Mouse (Mus musculus): Measurements from ENCODE around the gene Tmem39b. TPM values are rescaled to one million over a fixed set of nuclear protein-coding genes. Genes with fewer than 3 reads are reported as not detected.
A peak's percentile ranks its signal among the peaks of the same experiment; 100 is the strongest.
"Not testable (repeated sequence)": the region's sequence is repeated elsewhere in the genome, so short reads cannot be mapped to it uniquely, and the experiment has no call there.

The Tmem39b gene
- polyA plus RNA-seq, 1 experiment from 2014 or later, result 4.6 TPM

DNA sequence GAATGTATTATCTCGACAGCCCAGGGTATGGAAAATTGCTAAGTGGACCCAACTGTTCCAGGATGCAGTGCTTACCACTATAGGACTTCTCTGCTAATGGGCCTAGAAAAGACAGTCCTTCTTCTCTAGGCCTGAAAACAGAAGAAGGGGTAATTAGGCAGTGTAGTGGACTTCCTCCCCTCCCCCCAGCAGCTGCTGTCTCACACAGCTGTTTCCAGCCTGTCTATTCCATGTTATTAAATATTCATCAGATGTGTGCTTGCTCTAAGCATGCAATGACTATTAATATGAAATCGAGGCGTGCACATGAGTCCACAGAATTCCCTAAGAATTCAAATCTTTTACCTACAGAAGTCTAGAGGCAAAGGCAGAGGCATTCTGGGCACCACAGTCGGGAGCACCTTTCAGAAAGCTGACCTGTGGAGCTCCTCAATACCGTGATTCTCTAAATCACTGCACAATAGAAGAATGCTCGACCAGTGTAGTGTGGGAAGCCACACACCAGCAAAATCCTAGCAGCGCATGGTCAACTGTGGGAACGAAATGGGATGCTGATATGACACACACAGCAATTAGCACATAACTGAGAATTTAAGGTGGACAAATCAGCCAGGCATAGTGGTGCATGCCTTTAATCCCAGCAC is 13.0 kb upstream of the Tmem39b start:
- ATAC-seq, result no peak
- peaks cover 67% of the 10 kb centered on the region for H3K36me3 ChIP-seq (ENCODE audit: control insufficient read depth, insufficient read depth)
- H3K4me1 ChIP-seq (replicated peaks; ENCODE audit: control insufficient read depth, insufficient read depth, low read length), result no peaks in the 10 kb centered on the region
- H3K9me3 ChIP-seq (ENCODE audit: control insufficient read depth), result no peaks in the 10 kb centered on the region
- no peak overlapping the region for H3K4me3 ChIP-seq (ENCODE audit: low read depth, low read length)
- H3K4me2 ChIP-seq (replicated peaks; ENCODE audit: low read depth), result no peak overlapping the region
- H3K27me3 ChIP-seq (replicated peaks; ENCODE audit: control insufficient read depth, insufficient read depth, low read length), result no peaks in the 10 kb centered on the region
- H3K9ac ChIP-seq (ENCODE audit: low read depth, low read length), result no peak overlapping the region
- WGBS, result 82% methylated on average over 8 of the region's 8 CpGs
- peak overlapping the region; percentile 35 for H3K27ac ChIP-seq (ENCODE audit: low read depth, low read length)
- no peak for TF ChIP-seq CTCF (IDR thresholded peaks at IDR 0.05; ENCODE audit: low read depth)

DNA sequence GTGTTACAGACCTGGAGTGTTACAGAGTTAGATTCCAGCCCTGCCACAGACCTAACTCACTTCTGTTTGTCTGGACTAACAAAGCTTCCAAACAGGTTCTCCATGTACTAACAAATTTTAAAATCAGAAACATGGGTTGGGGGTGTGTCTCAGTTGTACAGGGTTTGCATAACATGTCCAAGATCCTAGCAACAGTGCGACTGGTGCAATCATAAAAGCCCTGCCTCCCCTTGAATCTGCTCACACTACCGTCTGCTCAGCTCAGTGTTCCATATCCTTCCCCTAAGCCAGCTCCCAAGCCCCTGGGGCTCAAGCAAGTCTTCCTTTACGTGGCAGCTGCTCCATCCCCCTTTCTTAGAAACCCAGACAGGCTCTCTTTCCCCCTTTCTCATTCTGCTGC is 10.1 kb upstream of the Tmem39b start:
- Histone ChIP-seq H3K9me3 (ENCODE audit: control insufficient read depth) (no peaks in the 10 kb centered on the region), H3K9ac (ENCODE audit: low read depth, low read length) (no peak overlapping the region), H3K4me2 (replicated peaks; ENCODE audit: low read depth) (no peak overlapping the region), H3K4me3 (ENCODE audit: low read depth, low read length) (no peak overlapping the region), H3K36me3 (ENCODE audit: control insufficient read depth, insufficient read depth) (peaks cover 56% of the 10 kb centered on the region), H3K27ac (ENCODE audit: low read depth, low read length) (no peak overlapping the region; the same call in 1 of the 2 replicates), H3K27me3 (replicated peaks; ENCODE audit: control insufficient read depth, insufficient read depth, low read length) (no peaks in the 10 kb centered on the region), H3K4me1 (replicated peaks; ENCODE audit: control insufficient read depth, insufficient read depth, low read length) (no peaks in the 10 kb centered on the region)
- ATAC-seq, result no peak
- TF ChIP-seq CTCF (IDR thresholded peaks at IDR 0.05; ENCODE audit: low read depth), result no peak
- 73% methylated on average over 3 of the region's 3 CpGs for WGBS

DNA sequence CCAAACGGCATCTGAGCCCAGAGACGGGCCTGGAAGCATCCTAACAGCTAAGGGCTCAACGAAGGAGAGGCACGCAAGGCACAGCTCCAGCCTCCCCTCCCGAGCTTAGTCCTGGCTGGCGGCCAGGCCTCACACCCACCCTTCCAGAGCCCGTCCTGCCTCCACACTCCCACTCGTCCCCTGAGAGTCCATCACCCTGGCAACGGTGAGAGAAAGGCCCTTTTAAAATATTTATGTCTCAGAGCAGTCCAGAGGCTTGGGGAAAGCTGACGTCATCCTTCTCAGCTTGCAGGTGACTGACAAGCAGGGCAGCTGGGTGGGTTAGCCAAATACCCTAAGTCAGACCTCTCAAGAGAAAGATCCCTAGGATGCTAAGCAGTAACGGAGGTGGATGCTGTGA is 5.8 kb upstream of the Tmem39b start:
- Histone ChIP-seq H3K4me1 (replicated peaks; ENCODE audit: control insufficient read depth, insufficient read depth, low read length) (no peaks in the 10 kb centered on the region), H3K27ac (ENCODE audit: low read depth, low read length) (peak overlapping the region; percentile 54; the same call in 1 of the 2 replicates), H3K4me2 (replicated peaks; ENCODE audit: low read depth) (no peak overlapping the region), H3K27me3 (replicated peaks; ENCODE audit: control insufficient read depth, insufficient read depth, low read length) (no peaks in the 10 kb centered on the region), H3K4me3 (ENCODE audit: low read depth, low read length) (no peak overlapping the region), H3K9ac (ENCODE audit: low read depth, low read length) (no peak overlapping the region), H3K36me3 (ENCODE audit: control insufficient read depth, insufficient read depth) (peaks cover 19% of the 10 kb centered on the region), H3K9me3 (ENCODE audit: control insufficient read depth) (no peaks in the 10 kb centered on the region)
- 34% methylated on average over 11 of the region's 11 CpGs for WGBS
- peak; percentile 37; the same call in 1 of the 2 replicates for ATAC-seq
- TF ChIP-seq CTCF (IDR thresholded peaks at IDR 0.05; ENCODE audit: low read depth), result no peak

DNA sequence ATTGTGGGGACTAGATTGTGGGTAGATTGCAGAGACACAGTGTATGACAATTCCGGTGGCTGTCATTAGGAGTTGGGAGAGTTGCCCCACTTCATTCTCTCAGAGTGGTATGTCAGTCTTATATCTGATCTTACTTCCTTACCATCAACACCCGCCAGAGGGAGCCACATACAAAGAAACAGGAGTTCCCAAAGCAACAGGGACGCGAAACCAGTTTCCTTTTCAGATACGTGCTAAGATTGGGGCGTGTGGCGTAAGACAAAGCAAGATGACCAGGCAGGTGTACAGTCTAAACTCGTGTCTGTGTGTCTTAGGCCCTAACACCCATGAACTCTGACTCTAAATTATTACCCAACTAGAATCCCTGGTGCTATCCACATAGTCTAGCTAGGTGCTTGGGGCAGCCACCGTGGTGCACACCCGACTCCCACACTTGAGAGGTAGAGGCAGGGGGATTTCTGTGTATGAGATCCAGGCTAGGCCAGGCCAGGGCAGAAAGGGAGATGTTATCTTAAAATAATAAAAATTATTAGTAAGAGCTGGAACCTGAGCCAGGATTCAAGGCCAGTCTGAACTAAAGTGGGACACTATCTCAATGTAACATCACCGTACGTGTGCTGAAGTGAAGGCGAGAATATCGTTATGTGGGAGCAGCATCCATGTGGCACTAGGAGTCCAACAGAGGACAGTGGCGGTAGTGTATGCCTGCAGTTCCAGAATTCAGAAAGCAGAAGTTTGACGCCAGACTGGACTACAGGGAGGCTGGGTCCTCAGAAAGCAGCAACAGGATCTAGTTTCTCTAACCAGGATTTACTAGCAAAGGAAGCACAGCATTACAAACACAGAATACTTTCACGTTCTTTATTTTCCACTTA is 5.1 kb upstream of the Tmem39b start:
- WGBS, result 45% methylated on average over 17 of the region's 17 CpGs
- no peaks in the 10 kb centered on the region for H3K9me3 ChIP-seq (ENCODE audit: control insufficient read depth)
- peak; percentile 41 for ATAC-seq
- H3K36me3 ChIP-seq (ENCODE audit: control insufficient read depth, insufficient read depth), result peaks cover 19% of the 10 kb centered on the region
- peak overlapping the region; percentile 54 for H3K4me2 ChIP-seq (replicated peaks; ENCODE audit: low read depth)
- no peaks in the 10 kb centered on the region for H3K27me3 ChIP-seq (replicated peaks; ENCODE audit: control insufficient read depth, insufficient read depth, low read length)
- peak; percentile 96 for TF ChIP-seq CTCF (IDR thresholded peaks at IDR 0.05; ENCODE audit: low read depth)
- H3K9ac ChIP-seq (ENCODE audit: low read depth, low read length), result no peak overlapping the region
- peak overlapping the region; percentile 17; the same call in 1 of the 2 replicates for H3K4me3 ChIP-seq (ENCODE audit: low read depth, low read length)
- peaks cover 3% of the 10 kb centered on the region; the same call in 1 of the 2 replicates for H3K4me1 ChIP-seq (replicated peaks; ENCODE audit: control insufficient read depth, insufficient read depth, low read length)
- peak overlapping the region; percentile 54 for H3K27ac ChIP-seq (ENCODE audit: low read depth, low read length)

DNA sequence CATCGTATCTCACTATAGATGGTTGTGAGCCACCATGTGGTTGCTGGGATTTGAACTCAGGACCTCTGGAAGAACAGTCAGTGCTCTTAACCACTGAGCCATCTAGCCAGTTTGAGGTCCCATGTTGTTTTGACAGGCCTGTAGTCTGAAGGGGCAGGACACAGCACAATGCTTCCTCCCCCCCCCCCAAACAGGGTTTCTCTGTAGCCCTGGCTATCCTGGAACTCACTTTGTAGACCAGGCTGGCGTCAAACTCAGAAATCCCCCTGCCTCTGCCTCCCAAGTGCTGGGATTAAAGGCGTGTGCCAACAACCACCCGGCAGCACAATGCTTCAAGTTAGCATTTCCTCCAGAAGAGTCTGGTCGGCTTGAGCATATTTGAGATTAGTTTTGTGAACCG is 4.0 kb upstream of the Tmem39b start:
- H3K27ac ChIP-seq (ENCODE audit: low read depth, low read length); H3K27me3 ChIP-seq (replicated peaks; ENCODE audit: control insufficient read depth, insufficient read depth, low read length): not testable (repeated sequence)
- WGBS, result 88% methylated on average over 6 of the region's 6 CpGs

DNA sequence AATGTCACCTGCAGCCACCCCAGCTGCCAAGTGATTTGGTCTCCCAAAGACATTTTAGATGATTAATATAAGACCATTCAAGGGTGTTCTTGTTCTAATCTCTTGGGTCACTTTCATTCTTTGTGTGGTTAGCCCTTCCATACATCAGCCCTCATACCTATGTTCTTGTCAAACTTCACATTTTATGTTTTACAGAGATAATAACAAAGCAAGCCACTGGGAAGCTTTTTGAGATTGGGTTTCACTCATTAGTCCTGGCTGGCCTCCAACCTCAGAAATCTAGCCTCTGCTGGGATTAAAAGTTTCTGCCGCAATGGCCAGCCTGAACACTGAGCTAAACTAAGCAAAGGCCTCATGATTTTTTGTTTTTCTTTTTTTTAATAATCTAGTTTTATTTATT is 3.6 kb upstream of the Tmem39b start:
- Histone ChIP-seq H3K27ac (ENCODE audit: low read depth, low read length) (no peak overlapping the region), H3K4me3 (ENCODE audit: low read depth, low read length) (no peak overlapping the region), H3K9ac (ENCODE audit: low read depth, low read length) (no peak overlapping the region), H3K4me2 (replicated peaks; ENCODE audit: low read depth) (no peak overlapping the region), H3K4me1 (replicated peaks; ENCODE audit: control insufficient read depth, insufficient read depth, low read length) (peaks cover 3% of the 10 kb centered on the region; the same call in 1 of the 2 replicates), H3K36me3 (ENCODE audit: control insufficient read depth, insufficient read depth) (peaks cover 15% of the 10 kb centered on the region), H3K9me3 (ENCODE audit: control insufficient read depth) (no peaks in the 10 kb centered on the region), H3K27me3 (replicated peaks; ENCODE audit: control insufficient read depth, insufficient read depth, low read length) (no peaks in the 10 kb centered on the region)
- ATAC-seq, result no peak
- TF ChIP-seq CTCF (IDR thresholded peaks at IDR 0.05; ENCODE audit: low read depth), result no peak
- 80% methylated on average over 1 of the region's 1 CpGs for WGBS

More for the DNA sequence above, 4.0 kb upstream of the Tmem39b start:
- H3K4me3 ChIP-seq (ENCODE audit: low read depth, low read length); H3K4me1 ChIP-seq (replicated peaks; ENCODE audit: control insufficient read depth, insufficient read depth, low read length); ATAC-seq; H3K9me3 ChIP-seq (ENCODE audit: control insufficient read depth); H3K9ac ChIP-seq (ENCODE audit: low read depth, low read length); H3K4me2 ChIP-seq (replicated peaks; ENCODE audit: low read depth): not testable (repeated sequence)
- H3K36me3 ChIP-seq (ENCODE audit: control insufficient read depth, insufficient read depth), result peaks cover 19% of the 10 kb centered on the region
